Mouse (Mus musculus): Measurements from ENCODE around the gene Itga4. TPM values are rescaled to one million over a fixed set of nuclear protein-coding genes. Genes with fewer than 3 reads are reported as not detected.

Itga4 gene
- polyA plus RNA-seq, 1 experiment, result 1.6 TPM

DNA sequence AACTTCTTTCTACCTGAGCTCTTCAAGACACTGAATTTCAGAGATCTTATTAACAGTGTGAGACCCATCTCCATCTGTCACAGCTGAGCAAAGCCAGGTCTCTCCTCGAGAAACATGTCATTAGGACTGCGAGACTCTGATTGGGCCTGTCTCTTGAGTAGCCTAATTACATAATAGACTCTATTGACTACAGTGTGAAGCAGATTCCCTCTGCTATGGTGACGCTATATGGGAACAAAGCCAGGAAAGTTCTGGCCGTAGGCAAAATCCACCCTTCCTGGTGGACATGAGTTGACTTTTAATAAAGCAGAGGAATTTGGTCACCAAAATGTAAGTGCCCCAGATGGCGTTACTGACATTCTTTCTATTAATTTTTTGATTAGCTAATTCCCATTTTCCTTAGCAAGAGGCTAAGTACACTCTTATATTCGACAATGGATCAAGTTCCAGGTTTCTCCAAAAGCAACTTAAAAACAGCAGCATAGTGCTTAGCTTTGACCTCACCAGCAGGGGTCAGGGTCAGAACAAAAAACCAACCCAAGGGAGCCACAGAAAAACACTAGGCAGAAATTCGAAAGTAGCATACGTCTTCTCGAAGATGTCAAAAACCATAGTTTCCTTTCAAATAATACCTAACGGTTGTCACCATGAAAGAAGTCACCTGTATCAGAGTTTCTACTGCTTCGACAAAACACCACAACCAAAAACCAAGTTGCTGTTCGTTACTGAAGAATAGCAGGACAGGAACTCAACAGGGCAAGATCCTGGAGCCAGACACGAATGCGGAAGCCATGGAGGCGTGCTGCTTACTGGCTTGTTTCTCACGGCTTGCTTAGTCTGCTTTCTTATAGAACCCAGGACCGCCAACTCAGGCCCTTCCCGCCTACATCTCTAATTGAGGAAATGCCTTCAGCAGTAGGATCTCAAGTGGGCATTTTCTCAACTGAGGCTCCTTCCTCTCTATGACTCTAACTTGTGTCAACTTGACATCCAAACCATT lies 112.5 kb downstream of the Itga4 start:
- TF ChIP-seq FLI1 (IDR thresholded peaks at IDR 0.05; ENCODE audit: low read length), result no peak
- no peak for TF ChIP-seq GATA1 (IDR thresholded peaks at IDR 0.05; ENCODE audit: borderline replicate concordance, low read length)
- Histone ChIP-seq H3K36me3 (replicated peaks; ENCODE audit: low read length) (no peaks in the 10 kb centered on the region), H3K4me3 (replicated peaks) (no peak overlapping the region), H3K9me3 (no peaks in the 10 kb centered on the region), H3K4me1 (peaks cover 23% of the 10 kb centered on the region), H3K27me3 (replicated peaks) (no peaks in the 10 kb centered on the region)

DNA sequence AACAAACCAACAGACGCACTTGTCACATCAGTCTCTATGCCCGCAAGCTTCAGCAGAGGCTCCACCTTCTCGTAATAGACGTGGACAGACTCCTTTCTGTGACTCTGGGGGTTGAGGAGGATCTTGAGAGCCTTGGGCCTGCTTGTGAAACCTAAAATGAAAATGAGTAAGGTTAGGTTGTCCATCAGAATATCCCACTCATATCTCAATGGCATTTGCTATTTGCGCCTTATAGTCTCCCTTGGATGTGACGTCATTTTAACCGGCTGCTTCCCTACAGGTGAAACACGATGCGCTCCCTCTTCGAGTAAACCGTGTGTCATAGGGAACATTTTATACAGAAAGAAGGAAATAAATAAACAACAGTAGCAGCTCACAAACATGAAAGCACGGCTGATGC lies 113.4 kb downstream of the Itga4 start:
- H3K36me3 ChIP-seq (replicated peaks; ENCODE audit: low read length), result no peaks in the 10 kb centered on the region
- H3K4me1 ChIP-seq, result peaks cover 27% of the 10 kb centered on the region
- H3K27me3 ChIP-seq (replicated peaks), result no peaks in the 10 kb centered on the region
- H3K9me3 ChIP-seq, result no peaks in the 10 kb centered on the region
- H3K4me3 ChIP-seq (replicated peaks), result no peak overlapping the region
- no peak for TF ChIP-seq GATA1 (IDR thresholded peaks at IDR 0.05; ENCODE audit: borderline replicate concordance, low read length)
- TF ChIP-seq FLI1 (IDR thresholded peaks at IDR 0.05; ENCODE audit: low read length), result no peak

- Histone ChIP-seq H3K27me3 (replicated peaks) (no peaks in the 10 kb centered on the region), H3K9me3 (no peaks in the 10 kb centered on the region), H3K36me3 (replicated peaks; ENCODE audit: low read length) (no peaks in the 10 kb centered on the region), H3K4me3 (replicated peaks) (no peak overlapping the region), H3K4me1 (peaks cover 23% of the 10 kb centered on the region)
- TF ChIP-seq FLI1 (IDR thresholded peaks at IDR 0.05; ENCODE audit: low read length), result no peak
- no peak for TF ChIP-seq GATA1 (IDR thresholded peaks at IDR 0.05; ENCODE audit: borderline replicate concordance, low read length)
These were observed 113.9 kb downstream of the Itga4 start for GRCm38 (mm10) chr2:79369061-79369524.

- no peaks in the 10 kb centered on the region for H3K27me3 ChIP-seq (replicated peaks)
- TF ChIP-seq GATA1 (IDR thresholded peaks at IDR 0.05; ENCODE audit: borderline replicate concordance, low read length), result no peak
- TF ChIP-seq FLI1 (IDR thresholded peaks at IDR 0.05; ENCODE audit: low read length), result no peak
- H3K9me3 ChIP-seq, result no peaks in the 10 kb centered on the region
- no peak overlapping the region for H3K4me3 ChIP-seq (replicated peaks)
- H3K4me1 ChIP-seq, result peaks cover 18% of the 10 kb centered on the region
- no peaks in the 10 kb centered on the region for H3K36me3 ChIP-seq (replicated peaks; ENCODE audit: low read length)
These were observed 114.7 kb downstream of the Itga4 start for GRCm38 (mm10) chr2:79369905-79370304.

- Histone ChIP-seq H3K4me1 (peaks cover 18% of the 10 kb centered on the region), H3K36me3 (replicated peaks; ENCODE audit: low read length) (no peaks in the 10 kb centered on the region), H3K4me3 (replicated peaks) (peak overlapping the region; percentile 62), H3K27me3 (replicated peaks) (peaks cover 3% of the 10 kb centered on the region), H3K9me3 (no peaks in the 10 kb centered on the region)
- TF ChIP-seq GATA1 (IDR thresholded peaks at IDR 0.05; ENCODE audit: borderline replicate concordance, low read length) (no peak), FLI1 (IDR thresholded peaks at IDR 0.05; ENCODE audit: low read length) (no peak)
These were observed 115.6 kb downstream of the Itga4 start for GRCm38 (mm10) chr2:79370711-79371312.

DNA sequence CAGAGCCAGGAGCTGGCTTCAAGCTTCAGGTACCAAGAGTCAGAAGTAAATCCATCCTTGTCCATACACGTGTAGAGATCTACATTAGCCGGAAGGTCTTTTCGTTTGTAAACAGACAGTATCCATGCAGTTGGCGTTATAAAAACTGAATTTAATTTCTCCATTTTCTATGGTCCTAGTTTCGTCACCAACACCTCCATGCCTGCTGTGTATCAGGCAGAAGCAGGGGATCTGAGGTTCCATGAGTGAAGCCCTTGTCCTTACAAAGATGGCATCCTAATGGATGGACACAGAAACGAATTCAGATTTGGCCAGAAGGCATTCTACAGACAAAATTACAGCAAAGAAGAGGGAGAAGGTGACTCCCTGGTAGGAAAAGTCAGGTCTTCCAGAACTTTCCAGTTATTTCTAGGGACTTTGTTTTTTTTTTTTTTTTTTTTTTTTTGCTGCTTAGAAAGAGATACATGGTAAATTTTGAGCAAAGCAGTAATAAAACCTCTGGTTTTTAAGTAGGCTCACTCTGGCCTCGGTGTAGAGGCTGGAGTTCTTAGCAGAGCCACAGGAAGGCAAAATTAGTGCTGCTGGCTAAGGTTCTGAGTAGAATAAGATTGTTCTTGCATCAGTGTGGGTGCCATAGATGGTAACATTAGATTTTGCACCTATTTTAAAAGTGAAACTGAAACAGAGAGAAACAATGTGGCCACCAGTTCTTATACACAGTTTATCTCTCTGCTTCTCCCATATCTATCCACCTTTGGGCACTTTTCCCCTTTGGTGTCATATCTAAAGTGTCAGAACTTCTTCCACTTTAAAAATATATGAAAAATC lies 116.3 kb downstream of the Itga4 start:
- Histone ChIP-seq H3K9me3 (no peaks in the 10 kb centered on the region), H3K4me3 (replicated peaks) (peak overlapping the region; percentile 56), H3K27me3 (replicated peaks) (peaks cover 3% of the 10 kb centered on the region), H3K4me1 (peaks cover 18% of the 10 kb centered on the region), H3K36me3 (replicated peaks; ENCODE audit: low read length) (no peaks in the 10 kb centered on the region)
- TF ChIP-seq GATA1 (IDR thresholded peaks at IDR 0.05; ENCODE audit: borderline replicate concordance, low read length), result no peak
- no peak for TF ChIP-seq FLI1 (IDR thresholded peaks at IDR 0.05; ENCODE audit: low read length)

GRCm38 (mm10) chr2:79372154-79372467 lies 116.9 kb downstream of the Itga4 start:
- Histone ChIP-seq H3K27me3 (replicated peaks) (peaks cover 3% of the 10 kb centered on the region), H3K9me3 (no peaks in the 10 kb centered on the region), H3K4me3 (replicated peaks) (peak overlapping the region; percentile 53), H3K36me3 (replicated peaks; ENCODE audit: low read length) (no peaks in the 10 kb centered on the region), H3K4me1 (peaks cover 18% of the 10 kb centered on the region)
- TF ChIP-seq GATA1 (IDR thresholded peaks at IDR 0.05; ENCODE audit: borderline replicate concordance, low read length), result no peak
- no peak for TF ChIP-seq FLI1 (IDR thresholded peaks at IDR 0.05; ENCODE audit: low read length)

- H3K9me3 ChIP-seq, result no peaks in the 10 kb centered on the region
- TF ChIP-seq GATA1 (IDR thresholded peaks at IDR 0.05; ENCODE audit: borderline replicate concordance, low read length) (no peak), FLI1 (IDR thresholded peaks at IDR 0.05; ENCODE audit: low read length) (no peak)
- H3K4me3 ChIP-seq (replicated peaks), result peak overlapping the region; percentile 53
- H3K4me1 ChIP-seq, result peaks cover 18% of the 10 kb centered on the region
- H3K36me3 ChIP-seq (replicated peaks; ENCODE audit: low read length), result no peaks in the 10 kb centered on the region
- peaks cover 3% of the 10 kb centered on the region for H3K27me3 ChIP-seq (replicated peaks)
These were observed 117.4 kb downstream of the Itga4 start for GRCm38 (mm10) chr2:79372486-79373200.
